Mouse (Mus musculus) kidney, postnatal 0 days (tissue): ENCODE results near the gene Cnr2. TPM values are rescaled to one million over a fixed set of nuclear protein-coding genes. Genes with fewer than 3 reads are reported as not detected.

ENCODE experiments used
- ATAC-seq: fragments of 200-750 bp; cut with Nextera tagmentation; replicated peaks from 2 replicates; pipeline ENCODE4 v1.8.0; 2017; ENCODE audit warnings: low read depth, moderate number of reproducible peaks, moderate TSS enrichment, moderate library complexity; ENCODE audit not compliant: low FRiP score
- DNase-seq: peaks from one replicate; pipeline ENCODE4 v3.0.0-alpha.2; 2016; ENCODE audit warnings: low spot score
- H3K27ac ChIP-seq: fragments of 300-500 bp; sonication (generic); 2 replicates; pipeline ENCODE4 v1.5.1; 2014; ENCODE audit warnings: mild to moderate bottlenecking
- H3K27me3 ChIP-seq: fragments of 300-500 bp; sonication (generic); 2 replicates; pipeline ENCODE4 v1.6.1; 2014; ENCODE audit warnings: low read length, mixed read lengths; ENCODE audit not compliant: insufficient read depth
- H3K36me3 ChIP-seq: fragments of 300-500 bp; sonication (generic); 2 replicates; pipeline ENCODE4 v1.6.1; 2014; ENCODE audit warnings: low read length, mixed read lengths; ENCODE audit not compliant: insufficient read depth
- H3K4me1 ChIP-seq: fragments of 300-500 bp; sonication (generic); replicated peaks from 2 replicates; pipeline ENCODE4 v1.6.1; 2014; ENCODE audit warnings: antibody characterized with exemption, low read length, mixed read lengths; ENCODE audit not compliant: insufficient read depth
- H3K4me2 ChIP-seq: fragments of 300-500 bp; sonication (generic); 2 replicates; pipeline ENCODE4 v1.6.1; 2014; ENCODE audit warnings: mild to moderate bottlenecking, low read length, moderate library complexity, mixed read lengths
- H3K4me3 ChIP-seq: fragments of 300-500 bp; sonication (generic); replicated peaks from 2 replicates; pipeline ENCODE4 v1.5.1; 2014; ENCODE audit warnings: low read depth, low read length
- H3K9ac ChIP-seq: fragments of 300-500 bp; sonication (generic); 2 replicates; pipeline ENCODE4 v1.6.1; 2014; ENCODE audit warnings: low read depth, low read length
- H3K9me3 ChIP-seq: fragments of 300-500 bp; sonication (generic); replicated peaks from 2 replicates; pipeline ENCODE4 v1.6.1; 2016; ENCODE audit warnings: low read length, inconsistent platforms, mixed read lengths
- CTCF ChIP-seq: IDR thresholded peaks from 2 replicates; pipeline ENCODE4 v1.5.1; 2016; ENCODE audit warnings: antibody characterized with exemption, low read depth, mild to moderate bottlenecking, moderate library complexity
- WGBS: fragments of 180-500 bp; shearing (Covaris S2); extraction: QIAGEN DNeasy Blood & Tissue Kit; methylation state at CpG from one replicate; pipeline ENCODE4 v1.1.7; 2014; 5-methylcytosine and 5-hydroxymethylcytosine counted together
- polyA plus RNA-seq: library from polyadenylated mRNA; unstranded; fragments of >200 nt; fragmentation: Nextera tagmentation; extraction: Ambion mirVana; gene quantifications from 2 replicates; pipeline ENCODE4 v1.2.1, GENCODE M21; 2015

Gene Cnr2
- polyA plus RNA-seq, 1 experiment from 2014 or later, result 0.68 TPM

DNA sequence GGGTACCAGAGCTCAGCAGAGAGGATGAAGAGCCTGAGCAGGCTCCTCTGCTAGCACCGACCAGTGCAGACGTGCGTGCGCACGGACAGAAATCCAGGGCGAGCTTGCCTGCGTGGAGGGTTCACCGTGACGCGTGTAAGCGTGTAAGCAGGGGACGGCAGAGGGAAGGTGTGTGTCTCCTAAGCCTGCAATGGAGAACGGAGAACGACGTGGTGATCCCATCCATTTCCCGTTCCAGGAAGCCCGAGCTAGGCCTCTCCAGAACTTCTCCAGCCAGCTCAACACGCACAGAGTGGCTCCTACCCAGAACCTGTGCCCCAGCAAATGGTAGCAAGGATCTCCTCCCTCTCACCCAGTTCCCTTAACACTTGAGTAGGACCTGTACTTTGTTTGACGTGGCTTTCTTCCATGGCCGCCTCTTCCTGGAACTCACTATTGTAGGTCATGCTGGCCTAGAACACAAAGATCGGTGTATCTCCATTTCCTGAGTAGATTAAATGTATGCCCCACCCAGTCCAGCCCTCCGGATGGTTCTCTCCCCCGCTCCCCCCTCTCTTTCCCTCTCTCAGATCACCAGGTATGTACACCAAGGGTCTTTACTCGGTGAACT lies 6.6 kb upstream of the Cnr2 start:
- no peak overlapping the region for H3K4me3 ChIP-seq
- H3K27me3 ChIP-seq, result no peaks in the 10 kb centered on the region
- WGBS, result 90% methylated on average over 24 of the region's 24 CpGs
- no peaks in the 10 kb centered on the region for H3K36me3 ChIP-seq
- TF ChIP-seq CTCF, result no peak
- H3K9me3 ChIP-seq, result no peaks in the 10 kb centered on the region
- no peak for ATAC-seq
- H3K4me2 ChIP-seq, result no peak overlapping the region
- DNase-seq, result no peak
- H3K4me1 ChIP-seq, result peaks cover 6% of the 10 kb centered on the region
- H3K27ac ChIP-seq, result no peak overlapping the region
- no peak overlapping the region for H3K9ac ChIP-seq

DNA sequence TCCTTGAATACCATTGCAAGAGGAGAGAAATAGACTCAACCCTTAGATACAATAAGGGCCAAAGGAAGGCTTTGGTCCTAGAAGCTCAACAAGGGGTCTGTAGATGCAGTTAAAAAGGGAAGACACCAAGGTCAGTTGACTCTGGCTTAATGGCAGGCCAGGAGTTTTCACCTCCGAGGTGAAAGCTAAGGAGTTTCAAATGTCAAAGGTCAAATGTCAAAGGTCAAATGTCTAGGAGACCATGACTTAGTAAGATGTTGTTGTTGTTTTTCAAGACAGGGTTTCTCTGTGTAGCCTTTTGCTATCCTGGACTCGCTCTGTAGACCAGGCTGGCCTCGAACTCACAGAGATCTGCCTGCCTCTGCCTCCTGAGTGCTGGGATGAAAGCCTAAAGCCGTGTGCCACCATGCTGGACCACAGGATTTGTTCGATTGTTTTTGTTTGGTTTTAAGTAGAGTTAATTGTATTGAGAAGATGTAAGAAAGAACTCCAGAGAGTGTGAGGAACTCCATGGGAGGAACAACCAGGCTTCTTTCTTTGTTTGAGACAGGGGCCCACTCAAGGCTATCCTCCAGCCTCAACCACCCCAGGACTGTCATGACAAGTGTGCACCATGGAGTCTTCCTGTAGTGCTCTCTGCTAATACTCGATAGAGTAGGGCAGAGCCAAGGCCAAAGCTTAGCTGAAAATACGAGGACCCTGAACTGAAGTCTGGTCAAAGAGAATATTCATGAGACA lies 5.9 kb upstream of the Cnr2 start:
- no peaks in the 10 kb centered on the region for H3K27me3 ChIP-seq
- no peak overlapping the region for H3K4me2 ChIP-seq
- no peak overlapping the region for H3K4me3 ChIP-seq
- TF ChIP-seq CTCF, result no peak
- H3K9ac ChIP-seq, result no peak overlapping the region
- no peaks in the 10 kb centered on the region for H3K36me3 ChIP-seq
- no peak overlapping the region for H3K27ac ChIP-seq
- no peaks in the 10 kb centered on the region for H3K9me3 ChIP-seq
- no peaks in the 10 kb centered on the region for H3K4me1 ChIP-seq
- 78% methylated on average over 7 of the region's 7 CpGs for WGBS
- no peak for ATAC-seq
- no peak for DNase-seq

- H3K36me3 ChIP-seq, result no peaks in the 10 kb centered on the region
- no peaks in the 10 kb centered on the region for H3K4me1 ChIP-seq
- H3K27ac ChIP-seq, result no peak overlapping the region
- 0% methylated on average over 4 of the region's 4 CpGs for WGBS
- no peaks in the 10 kb centered on the region for H3K27me3 ChIP-seq
- no peak overlapping the region for H3K4me2 ChIP-seq
- peak; percentile 91 for DNase-seq
- peak; percentile 81 for ATAC-seq
- TF ChIP-seq CTCF, result peak; percentile 91
- H3K4me3 ChIP-seq, result no peak overlapping the region
- H3K9ac ChIP-seq, result no peak overlapping the region
- no peaks in the 10 kb centered on the region for H3K9me3 ChIP-seq
Observed at GRCm38 (mm10) chr4:135889884-135890283, 5.3 kb upstream of the Cnr2 start.

- no peaks in the 10 kb centered on the region for H3K27me3 ChIP-seq
- no peaks in the 10 kb centered on the region for H3K4me1 ChIP-seq
- DNase-seq (no peak), ATAC-seq (no peak)
- no peak overlapping the region for H3K27ac ChIP-seq
- no peak for TF ChIP-seq CTCF
- WGBS, result 95% methylated on average over 2 of the region's 2 CpGs
- no peak overlapping the region for H3K4me2 ChIP-seq
- no peak overlapping the region for H3K9ac ChIP-seq
- H3K36me3 ChIP-seq, result no peaks in the 10 kb centered on the region
- no peaks in the 10 kb centered on the region for H3K9me3 ChIP-seq
- H3K4me3 ChIP-seq, result no peak overlapping the region
Observed at GRCm38 (mm10) chr4:135891539-135891938, 3.7 kb upstream of the Cnr2 start.

DNA sequence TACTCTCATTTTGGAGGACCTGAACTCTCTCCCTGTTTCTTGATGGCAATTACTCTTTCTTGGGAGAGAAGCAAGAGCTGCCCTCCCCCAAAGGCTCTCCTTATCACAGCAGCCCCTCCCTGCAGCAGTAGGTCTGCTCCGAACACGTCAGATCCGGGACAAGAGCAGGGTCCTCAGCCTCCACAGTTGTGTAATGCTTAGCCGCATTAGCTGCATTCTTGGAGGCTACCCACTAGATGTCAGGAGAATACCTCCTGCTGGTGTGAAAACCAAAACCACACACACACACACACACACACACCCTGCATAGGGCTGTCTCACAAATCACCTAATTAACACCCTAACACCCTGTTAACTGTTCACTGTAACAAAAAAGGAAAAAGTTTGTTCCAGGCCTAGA lies 2.3 kb upstream of the Cnr2 start:
- ATAC-seq (no peak), DNase-seq (no peak)
- H3K9ac ChIP-seq, result no peak overlapping the region
- no peak overlapping the region for H3K4me3 ChIP-seq
- H3K27me3 ChIP-seq, result no peaks in the 10 kb centered on the region
- TF ChIP-seq CTCF, result peak; percentile 40; the same call in 1 of the 2 replicates
- no peaks in the 10 kb centered on the region for H3K9me3 ChIP-seq
- H3K4me2 ChIP-seq, result no peak overlapping the region
- 58% methylated on average over 4 of the region's 4 CpGs for WGBS
- no peaks in the 10 kb centered on the region for H3K4me1 ChIP-seq
- no peak overlapping the region for H3K27ac ChIP-seq
- no peaks in the 10 kb centered on the region for H3K36me3 ChIP-seq

DNA sequence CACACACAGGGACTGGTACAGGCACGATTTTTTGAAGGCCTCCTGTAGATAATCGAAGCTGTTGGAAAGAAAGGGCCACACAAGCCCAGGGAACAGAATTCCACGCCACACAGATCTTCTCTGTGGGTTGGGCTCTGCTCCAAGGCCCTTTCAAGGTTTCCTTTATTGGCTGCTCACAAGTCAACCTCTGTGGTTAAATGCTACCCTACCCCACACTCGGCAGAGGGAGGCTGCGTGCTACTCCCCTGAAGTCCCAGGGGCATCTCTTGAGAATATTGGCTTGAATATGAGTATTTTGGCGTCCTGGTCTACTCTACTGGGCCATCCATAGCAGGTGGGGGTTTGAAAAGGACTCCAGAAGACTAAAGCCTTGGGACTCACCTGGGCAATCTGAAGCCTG lies 963 bp downstream of the Cnr2 start:
- H3K9me3 ChIP-seq, result no peaks in the 10 kb centered on the region
- WGBS, result 75% methylated on average over 6 of the region's 6 CpGs
- H3K4me1 ChIP-seq, result no peaks in the 10 kb centered on the region; the same call in 1 of the 2 replicates
- no peak overlapping the region for H3K27ac ChIP-seq
- no peak for TF ChIP-seq CTCF
- ATAC-seq, result no peak
- DNase-seq, result no peak
- H3K9ac ChIP-seq, result no peak overlapping the region
- H3K4me3 ChIP-seq, result no peak overlapping the region
- no peaks in the 10 kb centered on the region for H3K36me3 ChIP-seq
- H3K4me2 ChIP-seq, result no peak overlapping the region
- no peaks in the 10 kb centered on the region for H3K27me3 ChIP-seq
